Mouse (Mus musculus) spleen, adult 2 months (tissue): ENCODE data around the gene Gm38119. TPM values are rescaled to one million over a fixed set of nuclear protein-coding genes. Genes with fewer than 3 reads are reported as not detected.

ENCODE experiments used
- DNase-seq, 2 experiments: peaks; one replicate each; pipeline versions ENCODE4 v3.0.0 to v3.0.0-alpha.2; 2012 to 2021; ENCODE audit warnings: low spot score in 2 of 2, low read depth in 1 of 2
- H3K27ac ChIP-seq: fragments of 200-500 bp; 2 replicates; pipeline ENCODE4 v1.5.1; 2012; ENCODE audit warnings: low read length, inconsistent platforms; ENCODE audit not compliant: insufficient read depth
- H3K27me3 ChIP-seq: fragments of 200-500 bp; 2 replicates; pipeline ENCODE4 v1.6.1; 2012; ENCODE audit warnings: mild to moderate bottlenecking, moderate library complexity, low read length, inconsistent platforms; ENCODE audit not compliant: control insufficient read depth, insufficient read depth
- H3K36me3 ChIP-seq: fragments of 200-500 bp; 2 replicates; pipeline ENCODE4 v1.6.1; 2012; ENCODE audit warnings: mild to moderate bottlenecking, low read length, inconsistent platforms; ENCODE audit not compliant: control insufficient read depth, insufficient read depth
- H3K4me1 ChIP-seq: fragments of 200-500 bp; 2 replicates; pipeline ENCODE4 v1.6.1; 2011; ENCODE audit warnings: inconsistent platforms; ENCODE audit not compliant: control insufficient read depth, insufficient read depth, insufficient read length
- H3K4me3 ChIP-seq: fragments of 200-500 bp; 2 replicates; pipeline ENCODE4 v1.5.1; 2011; ENCODE audit warnings: mild to moderate bottlenecking, inconsistent platforms; ENCODE audit not compliant: insufficient read depth, insufficient read length; ENCODE audit errors: extremely low read depth
- CTCF ChIP-seq: fragments of 200-500 bp; IDR thresholded peaks from 2 replicates; pipeline ENCODE4 v1.5.1; 2011; ENCODE audit warnings: mild to moderate bottlenecking, inconsistent platforms; ENCODE audit not compliant: insufficient read depth, insufficient read length, insufficient replicate concordance; ENCODE audit errors: extremely low read depth
- POLR2A ChIP-seq: fragments of 200-500 bp; IDR thresholded peaks from 2 replicates; pipeline ENCODE4 v1.6.1; 2011; ENCODE audit warnings: low read depth, low read length, inconsistent platforms
- WGBS: fragments of 180-500 bp; shearing (Covaris S2); methylation state at CpG from one replicate; pipeline ENCODE4 v1.1.7; 2018; 5-methylcytosine and 5-hydroxymethylcytosine counted together
- polyA plus RNA-seq: library from polyadenylated mRNA; depleted of rRNA; stranded (reverse); fragments of >200 nt; gene quantifications from 2 replicates; pipeline ENCODE4 v1.2.3, GENCODE M21; 2012; rRNA removed

Gm38119 gene
- polyA plus RNA-seq: not detected in 2 replicates

DNA sequence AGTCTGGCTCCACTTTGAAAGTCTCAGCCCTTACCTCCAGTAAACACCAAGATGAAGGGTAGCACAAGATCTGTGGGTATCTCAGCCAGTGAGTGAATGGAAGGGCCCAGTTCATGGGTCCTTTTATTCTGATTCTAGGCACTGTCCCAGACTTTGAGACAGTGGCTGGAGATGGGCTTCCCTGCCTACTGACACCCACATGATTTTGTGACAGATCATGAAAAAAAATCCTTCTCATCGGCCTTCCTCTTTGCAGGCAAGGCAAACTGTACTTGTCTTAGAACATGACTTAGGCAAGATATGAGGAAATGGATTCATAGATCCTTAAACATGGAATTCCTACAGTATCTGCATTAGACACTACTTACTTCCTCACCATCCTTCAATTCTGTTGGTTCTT is at the start of gene Gm38119:
Gm38119 (minus strand) TSS at position 101 of the 400 bp plus-strand sequence.
- H3K4me3 ChIP-seq: no peak within 1 kb of the TSS
- H3K27me3 ChIP-seq: no peaks in the 10 kb centered on the region
- no peaks in the 10 kb centered on the region for H3K4me1 ChIP-seq
- H3K36me3 ChIP-seq: no peaks in the 10 kb centered on the region
- no peak within 1 kb of the TSS for H3K27ac ChIP-seq
- TF ChIP-seq CTCF (no peak), POLR2A (no peak)
- 70% methylated on average over 1 of the region's 1 CpGs for WGBS
- no peak for DNase-seq

DNA sequence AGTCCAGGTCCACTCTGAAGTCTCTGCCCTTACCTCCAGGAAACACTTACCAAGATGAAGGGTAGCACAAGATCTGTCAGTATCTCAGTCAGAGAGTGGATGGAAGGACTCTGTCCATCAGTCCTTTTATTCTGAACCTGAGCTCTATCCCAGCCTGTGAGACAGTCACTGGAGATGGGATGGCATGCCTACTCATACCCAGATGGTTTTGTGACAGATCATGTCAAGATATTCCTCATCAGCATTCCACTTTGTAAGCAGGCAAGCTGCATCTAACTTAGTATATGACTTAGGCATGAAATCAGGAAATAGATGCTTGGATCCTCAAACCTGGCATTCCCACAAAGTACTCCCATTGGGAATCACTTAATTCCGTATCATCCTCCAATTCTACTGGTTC is 39.9 kb upstream of the Gm38119 start, which contains the start of gene Lce1i:
Lce1i (minus strand) TSS at position 101 of the 400 bp plus-strand sequence.
- Histone ChIP-seq H3K27ac (no peak within 1 kb of the TSS), H3K27me3 (no peaks in the 10 kb centered on the region), H3K4me1 (no peaks in the 10 kb centered on the region), H3K36me3 (no peaks in the 10 kb centered on the region), H3K4me3 (no peak within 1 kb of the TSS)
- 63% methylated on average over 1 of the region's 1 CpGs for WGBS
- no peak for DNase-seq
- TF ChIP-seq CTCF: no peak
- TF ChIP-seq POLR2A: no peak

DNA sequence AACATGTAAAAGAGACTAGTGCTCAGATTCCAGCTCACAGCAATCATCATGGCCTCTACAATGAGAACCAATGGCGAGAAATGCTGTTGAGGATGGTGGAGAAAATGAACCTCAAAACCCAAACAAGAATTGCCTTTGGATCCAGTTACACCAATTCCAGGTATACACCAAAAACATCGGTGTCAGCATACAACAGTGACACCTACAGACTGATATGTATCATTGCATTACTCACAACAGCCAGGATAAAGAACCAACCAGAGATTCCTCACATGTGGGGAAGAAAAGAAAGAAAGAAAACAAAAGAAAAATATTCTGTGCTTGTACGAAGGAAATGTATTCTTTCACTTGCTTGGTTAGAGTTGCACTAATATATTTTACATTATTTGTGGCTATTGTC is 32.7 kb upstream of the Gm38119 start:
- no peak for TF ChIP-seq CTCF
- no peak for TF ChIP-seq POLR2A
- H3K4me3 ChIP-seq: no peak overlapping the region
- no peak overlapping the region for H3K27ac ChIP-seq
- H3K27me3 ChIP-seq: no peaks in the 10 kb centered on the region
- DNase-seq: no peak
- no peaks in the 10 kb centered on the region for H3K4me1 ChIP-seq
- no peaks in the 10 kb centered on the region for H3K36me3 ChIP-seq
- WGBS: 24% methylated on average over 3 of the region's 3 CpGs

DNA sequence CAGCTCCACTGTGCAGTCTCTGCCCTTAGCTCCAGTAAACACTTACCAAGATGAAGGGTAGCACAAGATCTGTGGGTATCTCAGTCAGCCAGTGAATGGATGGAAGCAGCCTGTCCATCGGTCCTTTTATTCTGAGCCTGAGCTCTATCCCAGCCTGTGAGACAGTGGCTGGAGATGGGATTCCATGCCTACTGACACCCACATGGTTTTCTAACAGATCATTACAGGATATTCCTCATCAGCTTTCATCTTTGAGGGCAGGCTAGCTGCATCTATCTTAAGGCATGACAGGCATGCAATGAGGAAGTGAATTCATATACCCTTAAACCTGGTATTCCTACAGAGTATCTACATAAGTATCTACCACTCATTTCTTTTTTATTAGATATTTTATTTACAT is 26.1 kb upstream of the Gm38119 start, which contains the start of gene Lce1h:
Lce1h (minus strand) TSS at position 101 of the 400 bp plus-strand sequence.
- Histone ChIP-seq H3K4me1 (no peaks in the 10 kb centered on the region), H3K27me3 (no peaks in the 10 kb centered on the region), H3K27ac (no peak within 1 kb of the TSS), H3K4me3 (no peak within 1 kb of the TSS), H3K36me3 (no peaks in the 10 kb centered on the region)
- TF ChIP-seq POLR2A: no peak
- TF ChIP-seq CTCF: no peak
- no peak for DNase-seq
- 89% methylated on average over 1 of the region's 1 CpGs for WGBS

DNA sequence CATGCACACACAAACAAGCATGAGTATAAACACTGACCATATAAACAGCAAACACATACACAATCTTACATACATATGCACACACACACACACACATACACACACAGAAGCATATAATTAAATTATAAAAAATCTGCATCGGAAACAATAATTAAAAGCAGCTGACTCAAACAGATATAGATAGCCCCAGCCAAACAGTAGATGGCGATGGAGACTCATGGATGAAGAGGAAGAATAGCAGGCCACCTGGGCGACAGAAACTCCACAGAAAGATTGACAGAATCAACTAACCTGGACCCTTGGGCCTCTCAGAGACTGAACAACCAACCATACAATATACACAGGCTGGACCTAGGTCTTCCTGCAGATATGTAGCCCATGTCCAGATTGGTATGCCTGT is 14.3 kb upstream of the Gm38119 start:
- WGBS: 41% methylated on average over 3 of the region's 3 CpGs

DNA sequence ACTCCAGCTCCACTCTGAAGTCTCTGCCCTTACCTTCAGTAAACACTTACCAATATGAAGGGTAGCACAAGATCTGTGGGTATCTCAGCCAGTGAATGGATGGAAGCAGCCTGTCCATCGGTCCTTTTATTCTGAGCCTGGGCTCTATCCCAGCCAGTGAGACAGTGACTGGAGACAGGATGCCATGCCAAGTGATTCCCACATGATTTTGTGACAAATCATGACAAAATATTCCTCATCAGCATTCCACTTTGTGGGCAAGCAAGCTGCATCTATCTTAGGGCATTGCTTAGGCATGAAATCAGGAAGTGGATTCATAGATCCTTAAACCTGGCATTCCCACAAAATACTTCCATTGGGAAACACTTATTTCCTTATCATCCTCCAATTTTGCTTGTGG is 13.3 kb upstream of the Gm38119 start, which contains the start of gene Lce1g:
Lce1g (minus strand) TSS at position 101 of the 400 bp plus-strand sequence.
- Histone ChIP-seq H3K27me3 (no peaks in the 10 kb centered on the region), H3K4me1 (no peaks in the 10 kb centered on the region), H3K27ac (no peak within 1 kb of the TSS), H3K4me3 (no peak within 1 kb of the TSS), H3K36me3 (no peaks in the 10 kb centered on the region)
- DNase-seq: no peak
- 97% methylated on average over 1 of the region's 1 CpGs for WGBS
- TF ChIP-seq CTCF: no peak
- no peak for TF ChIP-seq POLR2A

More for the DNA sequence above, 14.3 kb upstream of the Gm38119 start:
- H3K4me1 ChIP-seq: no peaks in the 10 kb centered on the region
- no peak for DNase-seq
- H3K27ac ChIP-seq: no peak overlapping the region
- H3K27me3 ChIP-seq: no peaks in the 10 kb centered on the region
- H3K36me3 ChIP-seq: no peaks in the 10 kb centered on the region
- TF ChIP-seq POLR2A (no peak), CTCF (no peak)
- no peak overlapping the region for H3K4me3 ChIP-seq

DNA sequence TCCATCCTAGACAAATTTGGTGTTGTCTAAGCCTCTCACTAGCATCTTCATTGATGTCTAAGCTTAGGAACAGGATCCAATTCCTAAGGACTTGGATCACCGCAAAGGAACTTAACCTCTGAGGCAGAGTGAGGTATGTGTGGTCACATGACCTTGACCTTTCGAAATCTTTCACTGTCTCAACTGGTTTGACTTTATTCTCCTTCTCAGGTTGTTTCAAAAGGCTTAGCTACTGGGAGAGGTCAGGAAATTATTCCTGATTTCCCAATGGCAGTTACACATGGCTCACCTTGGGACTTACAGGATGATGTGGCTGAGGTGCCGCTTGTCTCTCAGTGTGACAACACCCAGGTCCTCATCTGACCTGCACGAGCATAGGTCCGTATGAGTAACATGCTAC is 16.3 kb downstream of the Gm38119 start:
- no peak for TF ChIP-seq CTCF
- no peak for TF ChIP-seq POLR2A
- WGBS: 87% methylated on average over 5 of the region's 5 CpGs
- DNase-seq: no peak
- Histone ChIP-seq H3K27me3 (no peaks in the 10 kb centered on the region), H3K27ac (no peak overlapping the region), H3K4me1 (no peaks in the 10 kb centered on the region), H3K4me3 (no peak overlapping the region), H3K36me3 (no peaks in the 10 kb centered on the region)
